Mouse (Mus musculus) adrenal gland, postnatal 14 days (tissue): Measurements from ENCODE around the gene Prkch. TPM values are rescaled to one million over a fixed set of nuclear protein-coding genes. Genes with fewer than 3 reads are reported as not detected.

Experiments used
- total RNA-seq: library from RNA; stranded (reverse); gene quantifications from 2 replicates; pipeline ENCODE4 v1.2.3, GENCODE M21; 2021

Gene Prkch
- total RNA-seq, 1 experiment from 2014 or later = 19.9 TPM

Other genes with a start within 250 kb of the Prkch start
- 0.64 and 3.1 TPM in 2 replicates for gene Tmem30b, start 38.4 kb upstream of the Prkch start, total RNA-seq